24 mouse cellular contexts compared by ENCODE assay signal in genomic region chr4:107749045-107749444, GRCm38 (mm10). TPM values are rescaled to one million over a fixed set of nuclear protein-coding genes. Genes with fewer than 3 reads are reported as not detected.
DNase-seq lines count a peak whose midpoint lies in the region; ATAC-seq and TF ChIP-seq lines count a peak whose summit lies in the region.
"Had no signal": no experiment of that assay in that cellular context is flagged by ENCODE, and none has a peak within 500 bp of the region (broad histone marks: within the 10 kb centered on the region; RNA-seq: fewer than 3 reads in every experiment).

No protein-coding gene starts in this region.

- H3K9ac ChIP-seq in forebrain, embryonic 14.5 days (ENCODE audit: low read length) = no peak overlapping the region
- H3K9ac ChIP-seq in forebrain, embryonic 15.5 days (replicated peaks) = no peak overlapping the region
- H3K9ac ChIP-seq in hindbrain, embryonic 15.5 days = no peak overlapping the region
- no peak overlapping the region for H3K9ac ChIP-seq in lung, embryonic 14.5 days
- H3K9ac ChIP-seq in midbrain, postnatal 0 days (replicated peaks; ENCODE audit: low read length, poor library complexity, severe bottlenecking) = no peak overlapping the region
- H3K9ac ChIP-seq in midbrain, embryonic 16.5 days (ENCODE audit: low read depth, low read length) = no peak overlapping the region
- H3K9ac ChIP-seq: forebrain, postnatal 0 days; heart, embryonic 12.5 days; heart, embryonic 15.5 days had no signal

- 66% methylated on average over 8 of the region's 8 CpGs for WGBS in forebrain, embryonic 14.5 days
- WGBS in forebrain, embryonic 15.5 days = 65% methylated on average over 8 of the region's 8 CpGs
- 53% methylated on average over 8 of the region's 8 CpGs for WGBS in hindbrain, embryonic 15.5 days
- 90% methylated on average over 8 of the region's 8 CpGs for WGBS in hindbrain, embryonic 10.5 days
- 74% methylated on average over 8 of the region's 8 CpGs for WGBS in lung, embryonic 14.5 days
- WGBS in midbrain, postnatal 0 days = 78% methylated on average over 8 of the region's 8 CpGs
- 70% methylated on average over 8 of the region's 8 CpGs for WGBS in midbrain, embryonic 16.5 days

- H3K4me3 ChIP-seq in forebrain, embryonic 14.5 days (ENCODE audit: low read depth, low read length) = no peak overlapping the region
- no peak overlapping the region for H3K4me3 ChIP-seq in forebrain, embryonic 15.5 days
- H3K4me3 ChIP-seq in hindbrain, embryonic 15.5 days = no peak overlapping the region
- H3K4me3 ChIP-seq in hindbrain, embryonic 10.5 days = no peak overlapping the region
- H3K4me3 ChIP-seq in lung, embryonic 14.5 days (ENCODE audit: low read depth, low read length) = no peak overlapping the region
- H3K4me3 ChIP-seq in midbrain, postnatal 0 days (ENCODE audit: low read depth, low read length) = no peak overlapping the region
- no peak overlapping the region for H3K4me3 ChIP-seq in midbrain, embryonic 16.5 days (ENCODE audit: low read depth, low read length)
- H3K4me3 ChIP-seq: forebrain, embryonic 10.5 days; gastrocnemius, adult 2 months; heart, embryonic 12.5 days; heart, embryonic 15.5 days had no signal

- no peak for DNase-seq in forebrain, embryonic 14.5 days (ENCODE audit: low spot score)
- DNase-seq in hindbrain, embryonic 10.5 days (ENCODE audit: low spot score) = no peak
- peak; percentile 9 for DNase-seq in lung, embryonic 14.5 days
- DNase-seq in lung, postnatal 25 days (ENCODE audit: low spot score) = no peak
- DNase-seq in midbrain, postnatal 0 days (ENCODE audit: low spot score) = peak; percentile 48
- DNase-seq: adrenal gland, adult 8-10 months; adrenal gland, postnatal 25 days; cerebellum, adult 18-20 months; cerebellum, adult 9-10 months; cerebellum, postnatal 14 days; forebrain, postnatal 0 days; gastrocnemius, adult 2 months; gastrocnemius, postnatal 14 days; heart, adult 11 months; heart, postnatal 10 days; heart, postnatal 36 days had no signal

- H3K27me3 ChIP-seq in forebrain, embryonic 14.5 days (replicated peaks; ENCODE audit: control insufficient read depth, insufficient read depth, low read length) = no peaks in the 10 kb centered on the region
- no peaks in the 10 kb centered on the region for H3K27me3 ChIP-seq in forebrain, embryonic 15.5 days
- no peaks in the 10 kb centered on the region for H3K27me3 ChIP-seq in hindbrain, embryonic 15.5 days
- peaks cover 17% of the 10 kb centered on the region; the same call in 1 of the 2 replicates for H3K27me3 ChIP-seq in hindbrain, embryonic 10.5 days (ENCODE audit: insufficient read depth, poor library complexity, severe bottlenecking)
- no peaks in the 10 kb centered on the region; the same call in 1 of the 2 replicates for H3K27me3 ChIP-seq in lung, embryonic 14.5 days (ENCODE audit: insufficient read depth, low read length)
- no peaks in the 10 kb centered on the region for H3K27me3 ChIP-seq in midbrain, postnatal 0 days (ENCODE audit: insufficient read depth, low read length)
- no peaks in the 10 kb centered on the region for H3K27me3 ChIP-seq in midbrain, embryonic 16.5 days (ENCODE audit: control insufficient read depth, insufficient read depth, low read depth, low read length)

- no peaks in the 10 kb centered on the region for H3K9me3 ChIP-seq in forebrain, embryonic 14.5 days (replicated peaks; ENCODE audit: control insufficient read depth, low read length)
- H3K9me3 ChIP-seq in forebrain, embryonic 15.5 days = no peaks in the 10 kb centered on the region
- no peaks in the 10 kb centered on the region for H3K9me3 ChIP-seq in hindbrain, embryonic 15.5 days
- H3K9me3 ChIP-seq in hindbrain, embryonic 10.5 days = no peaks in the 10 kb centered on the region
- H3K9me3 ChIP-seq in lung, embryonic 14.5 days (ENCODE audit: low read depth, low read length) = no peaks in the 10 kb centered on the region
- no peaks in the 10 kb centered on the region for H3K9me3 ChIP-seq in midbrain, postnatal 0 days (ENCODE audit: low read length)
- H3K9me3 ChIP-seq in midbrain, embryonic 16.5 days (replicated peaks; ENCODE audit: control insufficient read depth, low read length, poor library complexity, severe bottlenecking) = no peaks in the 10 kb centered on the region
- H3K9me3 ChIP-seq: forebrain, embryonic 10.5 days; heart, embryonic 12.5 days; heart, embryonic 15.5 days had no signal

- no peak overlapping the region for H3K27ac ChIP-seq in forebrain, embryonic 14.5 days (ENCODE audit: low read depth, low read length)
- no peak overlapping the region for H3K27ac ChIP-seq in forebrain, embryonic 15.5 days (replicated peaks)
- H3K27ac ChIP-seq in hindbrain, embryonic 15.5 days (replicated peaks) = no peak overlapping the region
- H3K27ac ChIP-seq in hindbrain, embryonic 10.5 days = no peak overlapping the region
- no peak overlapping the region for H3K27ac ChIP-seq in lung, embryonic 14.5 days (ENCODE audit: low read depth)
- no peak overlapping the region; the same call in 1 of the 2 replicates for H3K27ac ChIP-seq in midbrain, postnatal 0 days (ENCODE audit: low read depth, low read length)
- no peak overlapping the region for H3K27ac ChIP-seq in midbrain, embryonic 16.5 days (ENCODE audit: low read length)
- H3K27ac ChIP-seq: gastrocnemius, adult 2 months; heart, embryonic 15.5 days had no signal

- no peaks in the 10 kb centered on the region for H3K36me3 ChIP-seq in forebrain, embryonic 14.5 days (ENCODE audit: control insufficient read depth, insufficient read depth, low read length)
- no peaks in the 10 kb centered on the region for H3K36me3 ChIP-seq in forebrain, embryonic 15.5 days
- no peaks in the 10 kb centered on the region for H3K36me3 ChIP-seq in hindbrain, embryonic 15.5 days
- H3K36me3 ChIP-seq in hindbrain, embryonic 10.5 days = no peaks in the 10 kb centered on the region
- H3K36me3 ChIP-seq in lung, embryonic 14.5 days (ENCODE audit: insufficient read depth) = no peaks in the 10 kb centered on the region
- H3K36me3 ChIP-seq in midbrain, postnatal 0 days (ENCODE audit: insufficient read depth, low read length) = no peaks in the 10 kb centered on the region
- H3K36me3 ChIP-seq in midbrain, embryonic 16.5 days (ENCODE audit: control insufficient read depth, insufficient read depth, low read length) = no peaks in the 10 kb centered on the region
- H3K36me3 ChIP-seq: forebrain, embryonic 10.5 days; heart, embryonic 12.5 days; heart, embryonic 15.5 days had no signal

- no peak for TF ChIP-seq CTCF in lung, embryonic 14.5 days (IDR thresholded peaks at IDR 0.05; ENCODE audit: low read depth)
- no peak for TF ChIP-seq CTCF in midbrain, postnatal 0 days (IDR thresholded peaks at IDR 0.05)

- peaks cover 6% of the 10 kb centered on the region for H3K4me1 ChIP-seq in forebrain, embryonic 14.5 days (ENCODE audit: control insufficient read depth, insufficient read depth, low read length)
- peaks cover 20% of the 10 kb centered on the region for H3K4me1 ChIP-seq in forebrain, embryonic 15.5 days
- H3K4me1 ChIP-seq in hindbrain, embryonic 15.5 days (replicated peaks) = peaks cover 24% of the 10 kb centered on the region
- H3K4me1 ChIP-seq in hindbrain, embryonic 10.5 days (replicated peaks) = peaks cover 42% of the 10 kb centered on the region
- H3K4me1 ChIP-seq in lung, embryonic 14.5 days (ENCODE audit: insufficient read depth) = no peaks in the 10 kb centered on the region
- no peaks in the 10 kb centered on the region; the same call in 1 of the 2 replicates for H3K4me1 ChIP-seq in midbrain, postnatal 0 days (ENCODE audit: insufficient read depth, low read length)
- H3K4me1 ChIP-seq in midbrain, embryonic 16.5 days (ENCODE audit: control insufficient read depth, insufficient read depth, low read length) = peaks cover 12% of the 10 kb centered on the region

- no peak overlapping the region for H3K4me2 ChIP-seq in forebrain, embryonic 14.5 days (ENCODE audit: low read length)
- no peak overlapping the region for H3K4me2 ChIP-seq in forebrain, embryonic 15.5 days (replicated peaks)
- no peak overlapping the region for H3K4me2 ChIP-seq in hindbrain, embryonic 15.5 days
- no peak overlapping the region for H3K4me2 ChIP-seq in lung, embryonic 14.5 days
- H3K4me2 ChIP-seq in midbrain, postnatal 0 days (ENCODE audit: low read depth, low read length, poor library complexity, severe bottlenecking) = no peak overlapping the region
- no peak overlapping the region for H3K4me2 ChIP-seq in midbrain, embryonic 16.5 days (ENCODE audit: low read length)
- H3K4me2 ChIP-seq: heart, embryonic 15.5 days had no signal

- peak; percentile 27; the same call in 1 of the 2 replicates for ATAC-seq in forebrain, embryonic 14.5 days
- no peak; the same call in 1 of the 2 replicates for ATAC-seq in forebrain, embryonic 15.5 days (replicated peaks)
- ATAC-seq in hindbrain, embryonic 15.5 days (ENCODE audit: low FRiP score, low read depth) = 0 out of 2 replicates have a peak, but pooled peaks have one; percentile 45
- no peak for ATAC-seq in lung, embryonic 14.5 days (ENCODE audit: insufficient read depth)
- ATAC-seq in midbrain, postnatal 0 days (ENCODE audit: low FRiP score) = no peak
- no peak for ATAC-seq in midbrain, embryonic 16.5 days
- ATAC-seq: activated CD4-positive, CD25-positive, alpha-beta regulatory T cell, adult 4 months; forebrain, postnatal 0 days; intestine, postnatal 0 days had no signal

RNA-seq across cellular contexts. Expression of gene Lrp8, which starts 53.0 kb away (rescaled TPM):
- 33.5 and 48.5 TPM in 2 replicates for polyA plus RNA-seq in forebrain, embryonic 14.5 days (2014; fragmentation: Nextera tagmentation; extraction: Ambion mirVana)
- 86.3 and 93.7 TPM in 2 replicates for polyA plus RNA-seq in forebrain, embryonic 15.5 days (2015; fragmentation: Nextera tagmentation; extraction: Ambion mirVana)
- 60.2 and 60.6 TPM in 2 replicates for polyA plus RNA-seq in hindbrain, embryonic 15.5 days (2015; fragmentation: Nextera tagmentation; extraction: Ambion mirVana)
- 10.0 and 13.9 TPM in 2 replicates for polyA plus RNA-seq in hindbrain, embryonic 10.5 days (2016; fragmentation: Nextera tagmentation; extraction: Ambion mirVana)
- 1.2 and 1.9 TPM in 2 replicates for polyA plus RNA-seq in lung, embryonic 14.5 days (2014; fragmentation: Nextera tagmentation; extraction: Ambion mirVana)
- 74.1 and 78.5 TPM in 2 replicates for total RNA-seq in midbrain, postnatal 0 days (2014; rRNA removed)
- 31.9 and 35.2 TPM in 2 replicates for polyA plus RNA-seq in midbrain, postnatal 0 days (2015; fragmentation: Nextera tagmentation; extraction: Ambion mirVana)
- polyA plus RNA-seq in midbrain, embryonic 16.5 days (2015; fragmentation: Nextera tagmentation; extraction: Ambion mirVana) = 44.4 and 56.0 TPM in 2 replicates

Comparison
In these comparisons a context has a peak if more than half of its experiments do, and no peak if none do; other contexts are left out.
1. ATAC-seq: peak in forebrain, embryonic 14.5 days (single experiment) and hindbrain, embryonic 15.5 days (single experiment); none in forebrain, embryonic 15.5 days (single experiment), lung, embryonic 14.5 days (single experiment), midbrain, postnatal 0 days (single experiment) and midbrain, embryonic 16.5 days (single experiment).
2. DNase-seq: peak in lung, embryonic 14.5 days (single experiment) and midbrain, postnatal 0 days (single experiment); none in forebrain, embryonic 14.5 days (single experiment), hindbrain, embryonic 10.5 days (single experiment) and lung, postnatal 25 days (single experiment).